Mouse (Mus musculus): ENCODE results near the gene Tbc1d15. TPM values are rescaled to one million over a fixed set of nuclear protein-coding genes. Genes with fewer than 3 reads are reported as not detected.

Tbc1d15 gene
- 39.0 and 50.0 TPM in 2 replicates for polyA plus RNA-seq (2016; fragmentation: Nextera tagmentation; extraction: Ambion mirVana)

- Histone ChIP-seq H3K36me3 (no peaks in the 10 kb centered on the region), H3K27me3 (ENCODE audit: insufficient read depth, poor library complexity, severe bottlenecking) (no peaks in the 10 kb centered on the region), H3K4me3 (peak within 1 kb of the TSS; percentile 83), H3K9me3 (no peaks in the 10 kb centered on the region), H3K27ac (peak within 1 kb of the TSS; percentile 89), H3K4me1 (replicated peaks) (peaks cover 22% of the 10 kb centered on the region)
- WGBS = under 1% methylated on average over 67 of the region's 67 CpGs
- DNase-seq (ENCODE audit: low spot score) = peak; percentile 99
These were observed at the start of gene Tbc1d15 for GRCm38 (mm10) chr10:115251088-115251934. TSS of gene Tbc1d15 (minus strand) at chr10:115251467.

GRCm38 (mm10) chr10:115298683-115299082, 47.4 kb upstream of the Tbc1d15 start:
- 92% methylated on average over 4 of the region's 4 CpGs for WGBS
- H3K9me3 ChIP-seq = no peaks in the 10 kb centered on the region
- H3K27me3 ChIP-seq (ENCODE audit: insufficient read depth, poor library complexity, severe bottlenecking) = no peaks in the 10 kb centered on the region
- no peak overlapping the region for H3K27ac ChIP-seq
- H3K4me3 ChIP-seq = no peak overlapping the region
- H3K36me3 ChIP-seq = peaks cover 80% of the 10 kb centered on the region
- no peaks in the 10 kb centered on the region for H3K4me1 ChIP-seq (replicated peaks)
- DNase-seq (ENCODE audit: low spot score) = no peak

- Histone ChIP-seq H3K4me3 (no peak overlapping the region), H3K9me3 (no peaks in the 10 kb centered on the region), H3K36me3 (peaks cover 80% of the 10 kb centered on the region), H3K27ac (no peak overlapping the region), H3K4me1 (replicated peaks) (no peaks in the 10 kb centered on the region), H3K27me3 (ENCODE audit: insufficient read depth, poor library complexity, severe bottlenecking) (no peaks in the 10 kb centered on the region)
- no peak for DNase-seq (ENCODE audit: low spot score)
- WGBS = 89% methylated on average over 5 of the region's 5 CpGs
These were observed 46.3 kb upstream of the Tbc1d15 start for GRCm38 (mm10) chr10:115297582-115297981.

GRCm38 (mm10) chr10:115296401-115296935, 45.2 kb upstream of the Tbc1d15 start:
- Histone ChIP-seq H3K27ac (no peak overlapping the region), H3K4me1 (replicated peaks) (no peaks in the 10 kb centered on the region), H3K27me3 (ENCODE audit: insufficient read depth, poor library complexity, severe bottlenecking) (no peaks in the 10 kb centered on the region), H3K9me3 (no peaks in the 10 kb centered on the region), H3K36me3 (peaks cover 82% of the 10 kb centered on the region), H3K4me3 (no peak overlapping the region)
- DNase-seq (ENCODE audit: low spot score) = no peak
- WGBS = 88% methylated on average over 9 of the region's 9 CpGs

- DNase-seq (ENCODE audit: low spot score) = no peak
- Histone ChIP-seq H3K9me3 (no peaks in the 10 kb centered on the region), H3K27me3 (ENCODE audit: insufficient read depth, poor library complexity, severe bottlenecking) (no peaks in the 10 kb centered on the region), H3K4me1 (replicated peaks) (no peaks in the 10 kb centered on the region), H3K27ac (no peak overlapping the region), H3K36me3 (peaks cover 80% of the 10 kb centered on the region), H3K4me3 (no peak overlapping the region)
- WGBS = 96% methylated on average over 3 of the region's 3 CpGs
These were observed 43.9 kb upstream of the Tbc1d15 start for GRCm38 (mm10) chr10:115295162-115295561.

GRCm38 (mm10) chr10:115294715-115295114, 43.4 kb upstream of the Tbc1d15 start:
- Histone ChIP-seq H3K36me3 (peaks cover 80% of the 10 kb centered on the region), H3K27me3 (ENCODE audit: insufficient read depth, poor library complexity, severe bottlenecking) (no peaks in the 10 kb centered on the region), H3K4me1 (replicated peaks) (no peaks in the 10 kb centered on the region), H3K9me3 (no peaks in the 10 kb centered on the region), H3K4me3 (no peak overlapping the region), H3K27ac (no peak overlapping the region)
- DNase-seq (ENCODE audit: low spot score) = no peak
- WGBS = 90% methylated on average over 7 of the region's 7 CpGs

- Histone ChIP-seq H3K36me3 (peaks cover 76% of the 10 kb centered on the region), H3K27me3 (ENCODE audit: insufficient read depth, poor library complexity, severe bottlenecking) (no peaks in the 10 kb centered on the region), H3K9me3 (no peaks in the 10 kb centered on the region), H3K27ac (no peak overlapping the region), H3K4me1 (replicated peaks) (no peaks in the 10 kb centered on the region), H3K4me3 (no peak overlapping the region)
- no peak for DNase-seq (ENCODE audit: low spot score)
- 91% methylated on average over 7 of the region's 7 CpGs for whole genome bisulfite sequencing
These were observed 42.7 kb upstream of the Tbc1d15 start for GRCm38 (mm10) chr10:115293946-115294345.

GRCm38 (mm10) chr10:115290671-115291070, 39.4 kb upstream of the Tbc1d15 start:
- no peaks in the 10 kb centered on the region for H3K27me3 ChIP-seq (ENCODE audit: insufficient read depth, poor library complexity, severe bottlenecking)
- peaks cover 81% of the 10 kb centered on the region for H3K36me3 ChIP-seq
- no peaks in the 10 kb centered on the region for H3K9me3 ChIP-seq
- 95% methylated on average over 9 of the region's 9 CpGs for WGBS
- no peak overlapping the region for H3K4me3 ChIP-seq
- no peak overlapping the region for H3K27ac ChIP-seq
- DNase-seq (ENCODE audit: low spot score) = no peak
- no peaks in the 10 kb centered on the region for H3K4me1 ChIP-seq (replicated peaks)

- Histone ChIP-seq H3K27me3 (ENCODE audit: insufficient read depth, poor library complexity, severe bottlenecking) (no peaks in the 10 kb centered on the region), H3K4me3 (no peak overlapping the region), H3K9me3 (no peaks in the 10 kb centered on the region), H3K36me3 (peaks cover 67% of the 10 kb centered on the region), H3K27ac (no peak overlapping the region), H3K4me1 (replicated peaks) (no peaks in the 10 kb centered on the region)
- 92% methylated on average over 8 of the region's 8 CpGs for WGBS
- no peak for DNase-seq (ENCODE audit: low spot score)
These were observed 37.6 kb upstream of the Tbc1d15 start for GRCm38 (mm10) chr10:115288856-115289255.

- Histone ChIP-seq H3K36me3 (peaks cover 25% of the 10 kb centered on the region), H3K4me3 (no peak overlapping the region), H3K27me3 (ENCODE audit: insufficient read depth, poor library complexity, severe bottlenecking) (no peaks in the 10 kb centered on the region), H3K4me1 (replicated peaks) (no peaks in the 10 kb centered on the region), H3K27ac (no peak overlapping the region), H3K9me3 (no peaks in the 10 kb centered on the region)
- no peak for DNase-seq (ENCODE audit: low spot score)
- 80% methylated on average over 10 of the region's 10 CpGs for WGBS
These were observed 32.9 kb upstream of the Tbc1d15 start for GRCm38 (mm10) chr10:115284170-115284569.

GRCm38 (mm10) chr10:115281381-115281780, 30.1 kb upstream of the Tbc1d15 start:
- Histone ChIP-seq H3K4me1 (replicated peaks) (no peaks in the 10 kb centered on the region), H3K27ac (no peak overlapping the region), H3K9me3 (no peaks in the 10 kb centered on the region), H3K27me3 (ENCODE audit: insufficient read depth, poor library complexity, severe bottlenecking) (no peaks in the 10 kb centered on the region), H3K4me3 (no peak overlapping the region), H3K36me3 (peaks cover 5% of the 10 kb centered on the region)
- 93% methylated on average over 10 of the region's 10 CpGs for WGBS
- DNase-seq (ENCODE audit: low spot score) = no peak

GRCm38 (mm10) chr10:115271649-115272048, 20.4 kb upstream of the Tbc1d15 start:
- Histone ChIP-seq H3K27ac (no peak overlapping the region), H3K4me3 (no peak overlapping the region), H3K4me1 (replicated peaks) (no peaks in the 10 kb centered on the region), H3K9me3 (no peaks in the 10 kb centered on the region), H3K27me3 (ENCODE audit: insufficient read depth, poor library complexity, severe bottlenecking) (no peaks in the 10 kb centered on the region), H3K36me3 (no peaks in the 10 kb centered on the region)
- WGBS = 55% methylated on average over 5 of the region's 5 CpGs
- DNase-seq (ENCODE audit: low spot score) = no peak

- no peak for DNase-seq (ENCODE audit: low spot score)
- WGBS = 90% methylated on average over 12 of the region's 12 CpGs
- Histone ChIP-seq H3K4me3 (no peak overlapping the region), H3K36me3 (no peaks in the 10 kb centered on the region), H3K4me1 (replicated peaks) (no peaks in the 10 kb centered on the region), H3K9me3 (no peaks in the 10 kb centered on the region), H3K27ac (no peak overlapping the region), H3K27me3 (ENCODE audit: insufficient read depth, poor library complexity, severe bottlenecking) (no peaks in the 10 kb centered on the region)
These were observed 19.5 kb upstream of the Tbc1d15 start for GRCm38 (mm10) chr10:115270612-115271390.

Data from hindbrain, embryonic 10.5 days (tissue).